Mouse (Mus musculus) right cerebral cortex, adult 2 months (tissue): ENCODE measurements around the gene Rsc1a1.
A peak's percentile ranks its signal among the peaks of the same experiment; 100 is the strongest.

Experiments
- DNase-seq, 2 experiments: peaks; one replicate each; pipeline ENCODE4 v3.0.0; 2021 to 2022; ENCODE audit warnings: low spot score in 2 of 2

Gene Rsc1a1

GRCm38 (mm10) chr4:141694719-141695118 lies 9.3 kb upstream of the Rsc1a1 start:
- no peak for DNase-seq

GRCm38 (mm10) chr4:141688505-141688904 lies 3.1 kb upstream of the Rsc1a1 start:
- no peak for DNase-seq

DNA sequence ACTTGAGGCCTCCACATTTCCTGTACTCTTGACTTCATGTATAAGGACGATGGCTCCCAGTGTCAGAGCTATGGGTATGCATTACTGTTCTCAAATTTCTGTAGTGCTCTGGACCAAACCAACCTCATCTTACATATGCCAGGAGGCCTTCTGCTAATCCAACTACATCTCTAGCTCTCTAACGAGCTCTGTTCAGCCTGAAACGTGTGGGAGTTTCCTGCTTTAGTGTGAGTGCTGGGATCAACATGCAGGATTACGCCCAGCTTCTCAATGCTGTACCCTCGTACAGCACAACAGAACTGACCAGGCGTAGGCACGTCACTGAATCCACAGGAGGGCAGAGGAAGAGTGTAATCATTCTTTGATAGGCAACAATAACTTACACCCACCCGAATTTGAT lies 1.1 kb upstream of the Rsc1a1 start:
- DNase-seq: peak in 1 of 2 experiments; percentile 21

DNA sequence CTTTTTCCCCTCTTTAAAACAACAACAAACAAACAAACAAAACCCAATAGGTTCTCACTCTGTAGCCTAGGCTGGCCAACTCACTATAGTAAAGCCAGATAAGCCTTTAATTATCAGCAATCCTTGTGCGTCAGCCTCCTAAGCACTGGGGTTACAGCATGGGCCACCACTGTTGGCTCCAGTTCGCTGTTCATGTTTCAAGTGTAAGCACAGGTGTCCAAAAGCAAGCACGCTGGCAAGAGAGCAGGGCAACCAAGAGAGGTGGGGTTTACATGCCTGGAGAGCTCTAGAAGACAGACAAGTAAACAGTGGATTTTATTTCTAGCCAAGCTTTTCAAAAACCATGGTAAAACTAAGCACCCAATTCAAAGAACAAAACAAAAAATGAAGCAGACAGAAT lies 694 bp upstream of the Rsc1a1 start:
- DNase-seq: no peak

- no peak for DNase-seq
Measured at GRCm38 (mm10) chr4:141682706-141683230, 2.6 kb downstream of the Rsc1a1 start.

GRCm38 (mm10) chr4:141681767-141682166 lies 3.6 kb downstream of the Rsc1a1 start:
- no peak for DNase-seq

DNA sequence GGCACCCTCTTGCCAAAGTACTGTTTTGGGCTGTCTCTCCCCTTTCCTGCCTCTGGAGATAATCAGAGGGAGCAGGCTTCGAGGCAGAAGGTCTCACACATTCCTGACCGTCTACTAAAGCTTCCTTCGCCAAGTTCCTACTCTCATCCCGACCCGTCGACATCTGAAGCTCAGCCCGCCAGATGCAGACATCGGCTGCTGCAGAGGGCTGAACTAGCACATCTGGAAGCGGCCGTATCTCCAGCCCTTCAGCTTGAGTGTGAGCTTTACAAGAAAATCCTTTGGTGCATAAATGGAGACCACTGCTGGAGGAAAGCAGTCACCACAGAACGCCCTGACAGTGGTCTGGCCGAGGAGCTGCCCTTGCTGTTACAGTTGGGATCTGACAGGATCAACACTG lies 4.5 kb downstream of the Rsc1a1 start:
- no peak for DNase-seq

GRCm38 (mm10) chr4:141679016-141679415 lies 6.4 kb downstream of the Rsc1a1 start:
- DNase-seq: no peak

- no peak for DNase-seq
Measured at GRCm38 (mm10) chr4:141676462-141676979, 8.9 kb downstream of the Rsc1a1 start.

DNA sequence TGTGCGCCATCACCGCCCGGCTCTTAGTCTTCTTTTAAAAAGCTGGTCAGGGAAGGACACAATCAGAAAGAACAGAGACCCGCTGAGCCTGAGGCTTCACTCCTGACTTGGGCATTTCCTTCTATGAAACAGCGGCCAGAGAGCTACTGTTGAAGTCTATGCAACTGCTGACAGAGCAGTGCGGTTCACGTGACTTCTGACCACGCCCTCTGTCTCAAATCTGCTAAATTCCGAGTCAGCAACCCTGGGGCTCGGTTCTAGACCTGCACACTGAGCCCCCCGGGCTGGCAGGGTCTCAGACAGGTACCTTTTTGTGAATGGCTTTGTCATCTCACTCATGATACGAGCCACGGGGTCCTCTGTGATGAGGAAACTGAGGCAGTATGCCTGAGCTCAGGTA lies 13.1 kb downstream of the Rsc1a1 start:
- no peak for DNase-seq

- DNase-seq: no peak
Measured at GRCm38 (mm10) chr4:141671389-141671788, 14.0 kb downstream of the Rsc1a1 start.

GRCm38 (mm10) chr4:141669898-141670712 lies 15.3 kb downstream of the Rsc1a1 start:
- DNase-seq: no peak

DNA sequence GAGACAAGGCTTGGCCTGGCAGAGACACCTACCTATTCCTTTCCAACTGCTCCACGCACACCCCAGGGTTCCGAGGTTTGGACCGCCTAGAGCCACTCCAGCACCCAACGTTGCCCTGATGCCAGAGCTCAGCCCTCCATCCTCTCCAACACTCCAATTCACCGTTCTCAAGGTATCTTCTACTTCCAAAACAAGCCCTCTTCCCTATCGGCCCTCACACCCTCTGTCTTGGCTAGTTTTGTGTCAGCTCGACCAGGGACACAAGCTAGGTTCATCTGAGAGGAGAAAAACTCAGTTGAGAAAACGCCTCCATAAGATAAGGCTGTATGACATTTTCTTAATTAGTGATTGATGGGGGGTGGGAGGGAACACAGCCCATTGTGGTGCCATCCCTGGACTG lies 20.6 kb downstream of the Rsc1a1 start, which contains the start of gene Plekhm2:
Gene Plekhm2 (minus strand): TSS at position 101 of the 400 bp plus-strand sequence.
- DNase-seq: no peak

DNA sequence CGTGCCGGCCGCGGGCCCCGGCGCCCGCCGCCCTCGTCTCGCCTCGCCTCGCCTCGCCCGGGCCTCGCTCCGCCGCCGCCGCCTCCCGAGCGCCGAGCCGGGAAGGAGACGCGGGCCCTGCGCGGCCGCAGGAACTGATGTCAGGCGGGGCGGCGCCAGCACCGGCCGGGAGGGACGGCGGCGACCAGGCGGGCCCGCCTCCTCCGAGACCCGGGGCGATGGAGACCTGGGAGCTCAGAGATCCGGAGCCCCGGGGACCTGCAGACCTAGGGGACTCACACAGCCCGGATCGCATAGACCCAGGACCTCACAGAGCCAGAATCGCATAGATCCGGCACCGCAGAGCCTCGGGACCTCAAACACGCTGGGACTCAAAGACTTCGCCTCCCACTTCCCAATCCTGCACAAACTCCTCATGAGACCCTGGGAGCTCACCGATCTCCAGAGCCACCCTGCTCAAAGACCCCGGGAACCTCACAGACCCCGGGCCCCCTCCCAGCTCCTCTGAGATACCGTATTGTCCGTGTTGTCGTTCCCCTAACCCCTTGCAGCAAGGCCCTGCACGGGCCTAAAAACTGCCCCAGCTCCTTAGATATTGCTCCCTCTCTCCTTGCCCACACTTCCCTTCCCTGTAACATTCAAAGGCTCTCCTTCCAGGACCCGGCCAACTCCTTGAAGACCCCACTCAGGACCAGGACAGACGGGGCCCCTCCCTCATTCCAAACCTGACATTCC lies 21.2 kb downstream of the Rsc1a1 start:
- DNase-seq: peak; percentile 53 to 68

GRCm38 (mm10) chr4:141663122-141663931 lies 22.1 kb downstream of the Rsc1a1 start:
- no peak for DNase-seq

- DNase-seq: no peak
Measured at GRCm38 (mm10) chr4:141660884-141661283, 24.5 kb downstream of the Rsc1a1 start.

GRCm38 (mm10) chr4:141659739-141660138 lies 25.7 kb downstream of the Rsc1a1 start:
- no peak for DNase-seq

GRCm38 (mm10) chr4:141658846-141659484 lies 26.4 kb downstream of the Rsc1a1 start:
- DNase-seq: no peak

DNA sequence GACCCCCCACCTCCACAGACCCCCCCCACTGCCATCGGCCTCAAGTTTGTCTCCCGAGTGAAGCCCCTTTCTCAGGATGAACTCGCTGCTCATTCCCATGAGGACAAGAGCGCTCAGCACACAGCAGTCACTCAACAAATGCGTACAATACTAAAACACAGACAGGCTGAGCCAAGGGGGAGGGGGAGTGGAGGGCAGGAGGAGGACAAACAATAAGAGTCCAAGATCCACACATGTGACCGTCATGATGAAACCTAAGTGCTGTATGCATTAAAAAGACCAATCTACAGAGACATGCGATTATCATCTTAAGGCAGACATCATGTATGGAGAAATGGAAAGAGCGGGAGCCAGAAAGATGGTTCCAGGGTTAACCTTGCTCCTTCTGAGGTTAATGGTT lies 28.5 kb downstream of the Rsc1a1 start:
- DNase-seq: no peak

GRCm38 (mm10) chr4:141655908-141656608 lies 29.3 kb downstream of the Rsc1a1 start:
- DNase-seq: peak in 1 of 2 experiments; percentile 44
